Mouse (Mus musculus) olfactory bulb, adult 2 months (tissue): Measurements from ENCODE around the gene Unc13b.

Experiments used
- CTCF ChIP-seq: fragments of 200-500 bp; IDR thresholded peaks from 2 replicates; pipeline ENCODE4 v1.5.1; 2012; ENCODE audit warnings: low read depth, mild to moderate bottlenecking, low read length, moderate library complexity; ENCODE audit not compliant: insufficient read depth
- POLR2A ChIP-seq: fragments of 200-500 bp; IDR thresholded peaks from 2 replicates; pipeline ENCODE4 v1.6.1; 2012; ENCODE audit warnings: mild to moderate bottlenecking, low read depth, low read length, moderate library complexity; ENCODE audit not compliant: insufficient read depth

DNA sequence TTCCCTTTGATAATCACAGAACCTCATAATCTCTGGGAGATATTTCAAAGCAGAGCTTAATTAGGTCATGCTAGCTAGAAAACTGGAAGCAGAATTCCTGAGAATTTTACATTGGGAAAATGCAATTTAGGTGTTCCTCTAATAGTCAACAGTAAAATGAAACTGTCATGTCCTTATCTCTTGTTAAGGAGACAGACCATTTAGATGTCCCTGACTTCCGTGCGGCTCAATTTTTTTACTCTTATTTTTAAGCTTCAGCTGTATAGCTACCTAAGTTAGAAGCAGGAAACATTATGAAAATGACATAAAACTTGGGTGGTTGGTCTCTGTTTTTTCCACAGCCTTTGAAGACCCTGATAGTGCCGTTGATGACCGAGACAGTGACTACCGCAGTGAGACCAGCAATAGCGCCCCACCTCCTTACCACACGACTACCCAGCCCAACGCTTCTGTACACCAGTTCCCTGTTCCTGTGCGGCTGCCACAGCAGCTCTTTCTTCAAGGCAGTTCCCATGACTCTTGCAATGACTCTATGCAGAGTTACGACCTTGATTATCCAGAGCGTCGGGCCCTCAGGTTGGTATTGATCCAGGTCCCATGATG is 106.8 kb downstream of the Unc13b start:
- TF ChIP-seq CTCF, result no peak
- no peak for TF ChIP-seq POLR2A
